Comparison of ENCODE assay signal across 8 mouse cellular contexts in genomic region chr19:24225305-24225696, GRCm38 (mm10). TPM values are rescaled to one million over a fixed set of nuclear protein-coding genes. Genes with fewer than 3 reads are reported as not detected.
A peak's percentile ranks its signal among the peaks of the same experiment; 100 is the strongest.
DNase-seq lines count a peak whose midpoint lies in the region; ATAC-seq lines count a peak whose summit lies in the region.

No protein-coding gene starts in this region.

- under 1% methylated on average over 17 of the region's 17 CpGs for WGBS in forebrain, embryonic 12.5 days
- 1% methylated on average over 17 of the region's 17 CpGs for WGBS in hindbrain, embryonic 13.5 days
- WGBS in midbrain, embryonic 15.5 days: under 1% methylated on average over 17 of the region's 17 CpGs

- H3K9me3 ChIP-seq in forebrain, embryonic 12.5 days: no peaks in the 10 kb centered on the region
- no peaks in the 10 kb centered on the region for H3K9me3 ChIP-seq in hindbrain, embryonic 13.5 days
- H3K9me3 ChIP-seq in midbrain, embryonic 15.5 days: no peaks in the 10 kb centered on the region

- H3K27me3 ChIP-seq in forebrain, embryonic 12.5 days: peaks cover 37% of the 10 kb centered on the region
- H3K27me3 ChIP-seq in hindbrain, embryonic 13.5 days: peaks cover 48% of the 10 kb centered on the region
- H3K27me3 ChIP-seq in midbrain, embryonic 15.5 days (replicated peaks): peaks cover 35% of the 10 kb centered on the region

- peak overlapping the region; percentile 49 for H3K4me3 ChIP-seq in forebrain, embryonic 12.5 days (replicated peaks)
- H3K4me3 ChIP-seq in hindbrain, embryonic 13.5 days: peak overlapping the region; percentile 49
- peak overlapping the region; percentile 49 for H3K4me3 ChIP-seq in midbrain, embryonic 15.5 days

- peak overlapping the region; percentile 87 for H3K4me2 ChIP-seq in forebrain, embryonic 12.5 days
- H3K4me2 ChIP-seq in hindbrain, embryonic 13.5 days: peak overlapping the region; percentile 79
- H3K4me2 ChIP-seq in midbrain, embryonic 15.5 days: peak overlapping the region; percentile 94

- DNase-seq in 3134 (ENCODE audit: extremely low read depth, insufficient read length, low spot score): peak; percentile 62
- DNase-seq in WW6 (ENCODE audit: low read depth, low spot score): peak; percentile 84
- peak; percentile 47 for DNase-seq in liver
- DNase-seq in urinary bladder, postnatal 36 days (ENCODE audit: low spot score in 2 of 2): peak; percentile 71 to 82
- no peak for DNase-seq in MN1 (ENCODE audit: low spot score)

- ATAC-seq in forebrain, embryonic 12.5 days (ENCODE audit: low FRiP score): no peak
- peak; percentile 33; the same call in 1 of the 2 replicates for ATAC-seq in hindbrain, embryonic 13.5 days (ENCODE audit: low FRiP score)
- ATAC-seq in midbrain, embryonic 15.5 days (replicated peaks): no peak

- H3K36me3 ChIP-seq in forebrain, embryonic 12.5 days (replicated peaks): no peaks in the 10 kb centered on the region
- H3K36me3 ChIP-seq in hindbrain, embryonic 13.5 days: no peaks in the 10 kb centered on the region
- no peaks in the 10 kb centered on the region for H3K36me3 ChIP-seq in midbrain, embryonic 15.5 days (replicated peaks)

- peaks cover 25% of the 10 kb centered on the region for H3K4me1 ChIP-seq in forebrain, embryonic 12.5 days
- peaks cover 16% of the 10 kb centered on the region for H3K4me1 ChIP-seq in hindbrain, embryonic 13.5 days (replicated peaks)
- peaks cover 16% of the 10 kb centered on the region for H3K4me1 ChIP-seq in midbrain, embryonic 15.5 days

- no peak overlapping the region for H3K27ac ChIP-seq in forebrain, embryonic 12.5 days
- H3K27ac ChIP-seq in hindbrain, embryonic 13.5 days: no peak overlapping the region
- H3K27ac ChIP-seq in midbrain, embryonic 15.5 days: no peak overlapping the region

- H3K9ac ChIP-seq in forebrain, embryonic 12.5 days: no peak overlapping the region
- H3K9ac ChIP-seq in hindbrain, embryonic 13.5 days: no peak overlapping the region
- no peak overlapping the region for H3K9ac ChIP-seq in midbrain, embryonic 15.5 days

RNA-seq across cellular contexts. Expression of gene Tjp2, which starts 0.5 kb away (rescaled TPM):
- 31.0 and 31.3 TPM in 2 replicates for polyA plus RNA-seq in forebrain, embryonic 12.5 days (2016; fragmentation: Nextera tagmentation; extraction: Ambion mirVana)
- polyA plus RNA-seq in hindbrain, embryonic 13.5 days (2015; fragmentation: Nextera tagmentation; extraction: Ambion mirVana): 12.1 and 12.4 TPM in 2 replicates
- polyA plus RNA-seq in midbrain, embryonic 15.5 days (2015; fragmentation: Nextera tagmentation; extraction: Ambion mirVana): 13.9 and 14.4 TPM in 2 replicates

RNA-seq across cellular contexts. Expression of gene Fxn, which starts 55.1 kb away (rescaled TPM):
- 52.2 and 57.2 TPM in 2 replicates for polyA plus RNA-seq in forebrain, embryonic 12.5 days (2016; fragmentation: Nextera tagmentation; extraction: Ambion mirVana)
- 39.2 and 41.9 TPM in 2 replicates for polyA plus RNA-seq in hindbrain, embryonic 13.5 days (2015; fragmentation: Nextera tagmentation; extraction: Ambion mirVana)
- polyA plus RNA-seq in midbrain, embryonic 15.5 days (2015; fragmentation: Nextera tagmentation; extraction: Ambion mirVana): 38.1 and 40.9 TPM in 2 replicates
